16 mouse cellular contexts compared by ENCODE assay signal in the genomic region with DNA sequence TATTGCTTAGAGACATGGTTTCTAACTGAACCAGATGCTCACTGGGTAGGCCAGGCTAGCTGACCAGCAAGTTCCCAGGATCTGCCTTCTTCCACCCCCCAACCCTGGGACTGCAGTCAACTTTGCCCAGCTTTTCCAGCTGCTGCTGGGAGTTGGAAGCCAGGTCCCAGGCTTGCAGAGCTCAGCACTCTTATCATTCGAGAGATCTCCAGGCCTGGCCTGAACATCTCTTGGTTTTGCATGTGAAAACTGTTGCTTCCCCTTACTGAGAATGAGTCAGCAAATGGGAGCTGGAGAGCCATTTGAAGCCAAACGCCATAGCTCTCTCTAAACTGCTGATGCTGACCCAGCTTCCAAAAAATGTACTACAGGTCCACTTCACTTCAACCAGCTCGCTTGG.
DNase-seq lines count a peak whose midpoint lies in the region; ATAC-seq and TF ChIP-seq lines count a peak whose summit lies in the region.
"Had no signal": no experiment of that assay in that cellular context is flagged by ENCODE, and none has a peak within 500 bp of the region (broad histone marks: within the 10 kb centered on the region; RNA-seq: fewer than 3 reads in every experiment).

No protein-coding gene starts in this region.

- peak; percentile 13 to 29 for DNase-seq in heart, adult 18-20 months
- no peak for DNase-seq in heart, postnatal 14 days
- peak; percentile 91 for DNase-seq in 416B (ENCODE audit: low read depth)
- no peak for DNase-seq in Patski (ENCODE audit: low read depth, low spot score)
- DNase-seq in ovary, postnatal 10 days (ENCODE audit: low spot score) = no peak
- DNase-seq in cerebellum, adult 11-12 months = no peak
- DNase-seq: cerebellum, adult 9-10 months; gastrocnemius, adult 2 months; kidney, postnatal 4 days; thymus, adult 2 months had no signal

- in situ Hi-C loops in Patski (cut with MboI; ENCODE audit: low pct_unique_long_range_greater_than_20kb) = no loop called here

- CTCF ChIA-PET in Patski (lab: Charles Lee) = no interaction called here

- peak overlapping the region; percentile 97 for H3K27ac ChIP-seq in macrophage
- H3K27ac ChIP-seq in hindbrain, embryonic 12.5 days = no peak overlapping the region
- H3K27ac ChIP-seq: gastrocnemius, adult 2 months; midbrain, embryonic 12.5 days; neural tube, embryonic 12.5 days had no signal

- no peaks in the 10 kb centered on the region for H3K36me3 ChIP-seq in macrophage (ENCODE audit: inconsistent target)
- H3K36me3 ChIP-seq in hindbrain, embryonic 12.5 days = no peaks in the 10 kb centered on the region
- H3K36me3 ChIP-seq: midbrain, embryonic 12.5 days; neural tube, embryonic 12.5 days had no signal

- no peak for TF ChIP-seq CTCF in Patski (IDR thresholded peaks at IDR 0.05)

- H3K4me3 ChIP-seq in macrophage (ENCODE audit: inconsistent target) = no peak overlapping the region
- H3K4me3 ChIP-seq in hindbrain, embryonic 12.5 days = no peak overlapping the region
- H3K4me3 ChIP-seq: gastrocnemius, adult 2 months; midbrain, embryonic 12.5 days; neural tube, embryonic 12.5 days had no signal

- no peaks in the 10 kb centered on the region for H3K79me2 ChIP-seq in macrophage (ENCODE audit: inconsistent target)

- intact Hi-C loops in heart, postnatal 14 days (cut with DNase I) = no loop called here

- 13% methylated on average over 3 of the region's 3 CpGs for WGBS in macrophage (ENCODE audit: missing documents)
- whole genome bisulfite sequencing in hindbrain, embryonic 12.5 days = 59% methylated on average over 3 of the region's 3 CpGs

- no peak overlapping the region for H3K9ac ChIP-seq in hindbrain, embryonic 12.5 days
- H3K9ac ChIP-seq: midbrain, embryonic 12.5 days; neural tube, embryonic 12.5 days had no signal

- no peak overlapping the region for H3K4me2 ChIP-seq in hindbrain, embryonic 12.5 days (replicated peaks)
- H3K4me2 ChIP-seq: midbrain, embryonic 12.5 days; neural tube, embryonic 12.5 days had no signal

- no peaks in the 10 kb centered on the region for H3K4me1 ChIP-seq in hindbrain, embryonic 12.5 days
- H3K4me1 ChIP-seq: neural tube, embryonic 12.5 days had no signal

- no peaks in the 10 kb centered on the region for H3K9me3 ChIP-seq in hindbrain, embryonic 12.5 days (replicated peaks)
- H3K9me3 ChIP-seq: midbrain, embryonic 12.5 days; neural tube, embryonic 12.5 days had no signal

- ATAC-seq in Patski = peak; percentile 20
- no peak for ATAC-seq in hindbrain, embryonic 12.5 days (ENCODE audit: low FRiP score)
- ATAC-seq: activated CD4-positive, CD25-positive, alpha-beta regulatory T cell, adult 4 months; intestine, embryonic 16.5 days had no signal

- POLR2A ChIA-PET in Patski (lab: Charles Lee) = no interaction called here

- H3K27me3 ChIP-seq in Patski = no peaks in the 10 kb centered on the region
- H3K27me3 ChIP-seq in hindbrain, embryonic 12.5 days = no peaks in the 10 kb centered on the region
- H3K27me3 ChIP-seq: midbrain, embryonic 12.5 days; neural tube, embryonic 12.5 days had no signal

Comparison
In these comparisons a context has a peak if more than half of its experiments do, and no peak if none do; other contexts are left out.
1. DNase-seq: peak in heart, adult 18-20 months (2 of 2) and 416B (single experiment); none in heart, postnatal 14 days (0 of 2), Patski (single experiment), ovary, postnatal 10 days (single experiment) and cerebellum, adult 11-12 months (single experiment).